Mouse (Mus musculus): ENCODE measurements around the gene Pik3r2.

Gene Pik3r2

DNA sequence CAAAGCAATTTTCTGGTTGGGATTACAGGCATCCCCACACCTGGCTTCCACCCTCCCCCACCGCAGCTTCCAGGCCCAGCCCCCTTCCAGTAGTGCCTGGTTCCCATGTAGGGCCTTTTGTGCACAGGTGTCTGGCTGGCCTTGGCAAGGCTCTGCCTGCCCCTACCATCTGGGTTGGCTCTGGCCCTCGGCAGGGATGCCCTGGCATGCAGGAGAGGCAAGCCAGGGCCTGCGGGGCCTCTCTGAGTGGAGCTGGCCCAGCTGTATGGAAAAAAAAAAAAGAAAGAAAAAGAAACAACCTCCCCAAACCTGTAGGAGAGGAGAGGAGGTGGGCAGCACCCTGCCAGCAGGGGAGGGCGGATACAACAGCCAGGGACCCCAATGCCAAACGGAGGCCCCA is 3.1 kb downstream of the Pik3r2 start:
- no peak for DNase-seq (ENCODE audit: low spot score in 2 of 2)

DNA sequence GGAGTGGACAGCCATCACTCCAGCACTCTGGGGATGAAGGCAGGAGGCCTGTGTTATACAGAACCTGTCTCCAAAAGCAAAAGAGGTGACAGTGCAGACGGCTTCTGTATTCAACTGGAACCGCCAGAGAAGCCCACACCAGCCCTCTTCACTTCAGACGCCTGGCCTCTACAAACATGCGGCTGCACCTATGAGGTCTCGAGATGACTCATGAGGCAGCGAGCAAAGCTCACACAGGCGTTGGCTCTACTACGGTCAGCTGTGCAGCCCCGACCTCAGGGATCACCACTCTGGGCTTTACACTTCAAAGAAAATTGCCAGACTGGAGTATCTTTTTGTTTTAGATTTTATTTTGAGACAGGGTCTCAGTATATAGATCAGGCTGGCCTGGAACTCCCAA is 3.6 kb downstream of the Pik3r2 start:
- no peak for DNase-seq (ENCODE audit: low spot score in 2 of 2)

DNA sequence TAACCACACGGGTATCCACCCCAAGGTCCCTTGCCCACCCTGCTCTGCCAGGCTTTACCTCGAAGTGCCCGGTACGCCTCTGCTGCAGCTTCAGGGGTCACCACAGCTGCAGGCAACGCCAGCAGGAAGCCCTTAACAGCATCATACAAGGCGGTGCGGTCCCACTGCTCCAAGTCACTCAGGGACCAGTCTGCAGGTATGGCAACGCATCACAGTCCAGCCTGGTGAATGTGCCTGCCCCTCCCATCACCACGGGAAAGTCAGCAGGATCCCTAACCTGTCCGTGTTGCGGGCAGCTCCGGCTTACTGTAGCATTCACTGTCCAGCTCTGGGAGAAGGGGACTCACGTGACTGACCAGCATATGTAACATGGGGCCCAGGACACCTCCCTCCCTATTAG is 4.4 kb downstream of the Pik3r2 start:
- no peak for DNase-seq (ENCODE audit: low spot score in 2 of 2)

DNA sequence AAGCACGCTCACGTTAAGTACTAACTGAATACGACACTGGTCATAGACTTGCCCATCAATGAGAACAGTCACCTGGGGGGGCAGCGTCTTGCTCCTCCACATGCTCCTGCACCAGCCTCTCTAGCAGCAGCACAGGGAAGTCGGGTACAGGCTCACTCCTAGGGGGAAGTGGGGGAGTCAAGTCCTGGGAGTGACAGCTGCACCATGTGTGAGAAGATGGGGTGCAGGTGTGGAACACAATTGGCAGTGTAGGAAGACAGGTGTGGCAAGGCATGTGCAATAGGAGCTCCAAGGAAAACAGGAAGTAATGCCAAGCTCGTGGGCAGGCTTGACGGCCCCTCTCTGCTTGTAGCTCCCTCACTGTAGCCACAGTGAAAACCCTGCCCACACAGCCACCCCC is 5.3 kb downstream of the Pik3r2 start:
- DNase-seq (ENCODE audit: low spot score in 2 of 2), result no peak

DNA sequence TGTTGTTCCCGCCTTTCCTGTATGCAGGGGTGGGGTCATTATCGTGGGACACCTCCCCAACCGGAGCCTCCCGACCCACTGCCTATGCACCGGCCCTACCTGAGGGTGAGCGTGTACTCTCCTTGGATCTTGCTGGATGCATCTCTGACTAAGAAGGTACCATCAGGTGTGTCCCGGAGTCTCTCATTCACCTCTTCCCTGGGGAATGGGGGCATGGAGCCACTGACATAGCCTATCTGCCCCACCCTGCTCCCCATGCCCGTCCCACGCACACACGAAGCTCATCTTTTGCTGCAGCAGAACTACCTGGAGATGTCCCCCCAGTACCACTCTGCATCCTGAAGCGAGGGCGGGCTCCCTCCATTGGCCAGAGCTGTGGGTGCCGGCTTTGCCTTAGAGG is 5.8 kb downstream of the Pik3r2 start:
- DNase-seq (ENCODE audit: low spot score in 2 of 2), result no peak

DNA sequence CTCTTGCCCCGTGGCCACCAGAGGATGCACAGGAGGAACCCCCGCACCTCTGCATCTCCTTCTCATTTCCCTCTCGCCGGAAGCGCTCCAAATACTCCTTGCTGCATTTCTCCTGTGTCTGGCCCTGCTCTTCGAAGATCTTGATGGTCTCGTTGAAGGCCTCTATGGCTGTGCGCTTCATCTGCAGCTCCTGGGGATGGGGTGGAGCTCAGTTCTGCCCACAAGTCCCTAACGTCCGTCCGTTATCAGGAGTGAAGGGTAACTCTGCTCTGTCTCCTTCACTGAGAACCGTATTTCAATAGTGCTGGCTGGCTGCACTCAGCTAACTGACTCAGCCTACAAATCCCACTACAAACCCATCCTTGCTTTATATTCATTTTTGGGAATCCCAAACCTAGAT is 6.7 kb downstream of the Pik3r2 start:
- no peak for DNase-seq (ENCODE audit: low spot score in 2 of 2)

DNA sequence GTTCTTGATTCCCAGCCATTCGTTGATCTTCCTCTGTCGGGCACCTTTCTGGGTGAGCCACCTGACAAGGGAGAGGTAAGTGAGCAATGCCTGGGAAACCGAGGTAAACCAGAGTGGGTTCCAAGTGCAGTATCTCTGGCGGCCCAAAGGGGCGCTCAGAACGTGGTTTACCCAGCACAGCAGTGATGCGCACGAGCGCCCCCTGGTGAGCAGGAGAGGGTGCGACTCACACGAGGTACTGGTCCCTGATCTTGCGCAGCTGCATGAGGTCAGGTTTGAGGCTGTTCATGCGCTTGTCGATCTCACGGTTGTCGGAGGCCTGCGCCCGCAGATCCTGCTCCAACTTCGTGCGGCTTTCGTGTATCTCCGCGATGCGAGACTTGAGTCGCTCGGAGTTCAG is 7.2 kb downstream of the Pik3r2 start:
- DNase-seq (ENCODE audit: low spot score in 2 of 2), result peak; percentile 90 to 95

DNA sequence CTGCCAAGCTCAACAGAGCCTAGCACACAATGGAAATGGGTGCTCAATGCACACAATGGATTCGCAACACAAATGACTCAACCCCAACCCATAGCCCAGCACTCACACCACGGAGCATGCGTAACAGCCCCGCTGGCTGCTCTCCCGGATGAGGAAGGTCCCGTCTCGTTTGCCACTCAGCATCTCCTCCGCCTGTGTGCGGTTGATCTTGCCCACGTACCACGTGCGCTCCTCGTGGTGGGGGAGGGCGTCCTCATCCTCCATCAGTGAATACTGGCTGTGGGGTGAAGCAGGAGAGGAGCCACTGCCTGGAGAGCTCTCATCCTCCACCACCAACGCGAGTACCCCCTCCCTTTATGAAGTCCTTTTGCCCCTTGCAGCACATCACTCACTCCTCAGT is 7.6 kb downstream of the Pik3r2 start:
- no peak for DNase-seq (ENCODE audit: low spot score in 2 of 2)

DNA sequence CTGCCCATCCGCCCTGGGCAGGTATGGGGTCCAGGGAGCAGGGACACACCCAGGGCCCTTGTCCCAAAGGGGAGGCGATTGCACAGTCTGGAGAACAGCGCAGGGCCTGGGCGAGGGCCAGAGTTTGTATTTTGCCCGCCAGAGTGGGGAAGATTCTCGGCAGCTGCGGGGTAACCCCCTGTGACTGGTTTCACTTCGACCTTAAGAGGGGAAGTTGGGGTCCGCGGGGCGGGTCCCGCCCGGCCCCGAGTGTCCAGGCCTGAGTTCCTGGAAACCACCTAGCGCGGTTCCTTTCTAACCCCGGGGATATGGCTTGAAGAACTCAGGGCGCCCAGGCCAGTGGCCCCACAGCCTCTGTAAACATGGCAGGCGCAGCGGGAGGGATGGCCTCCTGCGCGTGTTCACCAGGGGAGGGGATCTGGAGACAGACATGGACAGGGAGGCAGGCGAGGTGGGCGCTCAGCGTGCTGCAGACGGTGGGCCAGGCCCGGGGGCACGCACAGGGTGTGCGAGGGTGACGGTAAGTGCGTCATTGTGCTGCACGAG is 8.2 kb downstream of the Pik3r2 start:
- DNase-seq (ENCODE audit: low spot score in 2 of 2), result no peak

DNA sequence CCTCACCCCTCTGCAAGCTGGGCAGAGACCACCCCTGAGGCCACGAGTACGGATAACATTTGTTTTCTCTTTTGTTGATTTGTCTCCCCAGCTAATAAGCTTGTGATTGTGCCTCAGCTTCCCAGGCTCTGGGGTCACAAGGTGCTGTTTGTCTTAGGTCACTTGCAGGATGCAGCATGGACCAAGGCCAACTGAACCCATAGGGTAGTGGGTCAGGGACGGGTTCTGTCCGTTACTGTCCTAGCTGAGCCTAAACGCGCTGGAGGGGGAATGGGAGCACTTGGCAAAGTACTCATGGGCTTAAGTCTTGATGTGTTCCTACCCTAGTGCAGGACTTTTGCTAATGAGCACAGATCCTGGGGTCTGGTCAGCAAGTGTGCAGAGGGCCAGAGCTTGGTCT is 9.0 kb downstream of the Pik3r2 start:
- DNase-seq (ENCODE audit: low spot score in 2 of 2), result no peak

DNA sequence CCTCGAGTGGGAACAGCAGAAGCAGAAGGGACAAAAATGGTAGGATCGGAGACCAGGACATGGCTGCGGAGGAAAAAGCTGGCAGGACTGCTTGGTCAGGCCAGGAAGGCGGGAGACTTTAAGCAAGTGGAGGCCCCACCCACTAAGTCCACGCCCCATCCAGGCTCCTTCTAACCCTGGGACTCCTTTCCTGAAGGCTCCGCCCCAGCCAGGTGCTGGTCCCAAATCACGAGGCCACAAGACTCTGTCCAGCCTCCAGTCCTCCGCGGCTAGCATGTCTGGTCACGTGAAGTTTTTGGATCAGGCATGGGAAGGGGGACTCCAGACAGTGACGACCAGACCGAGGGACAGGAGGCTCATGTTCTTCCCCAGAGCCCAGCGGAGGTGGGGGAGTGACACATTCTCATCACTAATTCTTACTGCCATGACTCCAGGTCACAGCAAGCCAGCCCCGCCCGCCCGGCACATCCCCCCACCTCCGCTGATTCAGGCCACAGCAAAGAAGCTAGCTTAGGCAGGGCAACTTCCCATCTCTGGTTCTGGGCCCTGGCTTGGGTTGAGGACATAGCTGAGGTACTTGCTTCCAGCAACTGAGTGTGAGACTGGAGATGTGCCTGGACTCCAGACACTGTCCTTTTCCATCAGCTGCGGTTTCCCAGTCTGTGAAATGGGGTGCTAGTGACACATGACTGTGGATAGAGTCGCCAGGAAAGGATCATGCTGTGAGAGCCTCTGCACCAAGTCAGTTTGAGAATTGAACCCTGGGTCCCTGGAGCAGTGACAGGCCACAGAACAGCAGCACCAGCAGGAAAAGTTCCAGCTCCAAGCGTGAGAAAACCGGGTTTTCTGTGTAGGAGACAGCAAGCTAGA is 9.7 kb downstream of the Pik3r2 start:
- DNase-seq (ENCODE audit: low spot score in 2 of 2), result no peak

DNA sequence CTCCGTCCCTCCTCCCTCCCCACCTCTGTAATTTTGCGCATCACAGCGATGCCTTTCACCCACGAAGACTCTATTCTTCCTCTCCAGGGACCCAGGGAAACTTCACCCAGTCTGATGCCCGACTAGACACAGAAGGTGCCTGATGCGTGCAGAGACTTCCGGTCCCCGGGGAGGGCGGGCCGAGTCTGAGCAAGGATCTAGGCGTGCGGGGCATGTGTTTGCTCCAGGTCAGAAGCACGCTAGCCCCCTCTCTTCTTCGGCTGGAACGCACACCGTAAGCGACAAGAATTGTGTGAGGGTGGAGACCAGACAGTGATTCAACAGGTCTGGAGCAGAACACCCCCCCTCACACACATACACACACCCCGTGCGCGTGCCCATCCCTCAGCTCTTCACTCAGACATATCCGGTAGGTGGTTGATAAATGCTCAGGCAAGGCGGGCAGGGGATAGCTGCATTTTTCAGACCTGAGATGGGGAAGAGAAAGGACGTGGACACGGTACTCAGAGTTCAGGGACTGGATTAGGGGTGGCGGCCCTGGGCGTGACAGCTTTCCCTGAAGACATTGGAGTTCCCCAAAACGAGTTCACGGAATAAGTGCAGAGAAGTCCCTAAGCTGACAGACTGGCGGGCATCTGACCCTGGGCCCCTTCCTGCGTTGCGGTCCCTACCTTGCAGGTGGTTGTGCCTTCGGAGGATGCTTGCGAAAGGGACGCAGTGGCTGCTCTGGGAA is 10.5 kb downstream of the Pik3r2 start:
- no peak for DNase-seq (ENCODE audit: low spot score in 2 of 2)

DNA sequence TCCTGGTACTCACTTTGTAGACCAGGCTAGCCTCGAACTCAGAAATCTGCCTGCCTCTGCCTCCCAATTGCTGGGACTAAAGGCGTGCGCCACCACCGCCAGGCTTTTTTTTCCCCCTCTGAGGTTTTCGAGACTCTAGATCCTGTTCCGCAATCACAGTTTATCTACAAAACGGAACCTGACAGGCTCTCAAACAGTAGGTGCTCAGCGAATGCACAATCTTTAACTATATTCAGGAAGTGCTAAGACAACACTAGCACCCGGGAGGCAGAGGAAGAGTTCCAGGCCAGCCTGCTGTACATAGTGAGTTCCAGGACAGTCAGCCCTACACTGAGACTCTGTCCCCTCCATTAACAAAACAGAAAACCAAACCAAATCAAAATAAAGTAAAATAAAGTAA is 11.2 kb downstream of the Pik3r2 start:
- no peak for DNase-seq (ENCODE audit: low spot score in 2 of 2)

DNA sequence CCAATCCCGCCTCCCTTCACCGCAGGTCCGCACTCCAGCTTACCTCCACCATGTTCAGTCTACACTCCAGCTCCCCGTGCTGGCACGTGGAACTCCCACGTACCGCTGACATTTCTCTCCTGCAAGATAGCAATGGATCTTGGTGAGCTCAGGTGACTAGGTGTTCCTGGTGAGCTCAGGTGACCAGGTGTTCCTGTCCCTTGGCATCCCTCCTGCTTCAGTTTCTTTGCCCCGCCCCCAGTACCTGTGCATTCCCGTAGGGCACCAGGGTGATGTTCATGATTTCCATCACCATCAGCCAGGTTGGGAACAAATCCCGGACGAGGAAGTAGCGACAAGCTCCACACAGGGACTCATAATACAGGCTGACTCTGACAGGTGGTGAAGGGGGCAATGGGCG is 11.8 kb downstream of the Pik3r2 start:
- no peak for DNase-seq (ENCODE audit: low spot score in 2 of 2)

DNA sequence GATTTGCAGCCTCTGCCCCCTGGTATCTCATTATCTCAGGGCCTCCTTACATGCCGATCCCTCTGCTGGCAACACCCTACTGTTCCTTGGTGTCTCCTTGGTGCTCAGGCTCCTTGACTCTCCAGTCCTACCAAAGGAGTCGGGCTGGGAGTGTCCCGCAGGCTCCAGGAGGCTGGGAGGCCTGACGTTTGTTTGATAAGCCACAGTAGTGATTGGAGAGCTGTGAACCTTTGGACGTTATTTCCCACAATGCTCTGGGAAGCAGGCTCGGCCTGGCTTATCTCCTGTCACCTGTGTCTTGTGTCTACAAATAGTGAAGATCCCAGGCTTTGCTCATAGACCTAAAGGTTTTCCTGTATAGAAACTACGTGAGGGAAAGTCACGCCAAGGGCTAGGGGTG is 12.5 kb downstream of the Pik3r2 start:
- DNase-seq (ENCODE audit: low spot score in 2 of 2), result no peak

DNA sequence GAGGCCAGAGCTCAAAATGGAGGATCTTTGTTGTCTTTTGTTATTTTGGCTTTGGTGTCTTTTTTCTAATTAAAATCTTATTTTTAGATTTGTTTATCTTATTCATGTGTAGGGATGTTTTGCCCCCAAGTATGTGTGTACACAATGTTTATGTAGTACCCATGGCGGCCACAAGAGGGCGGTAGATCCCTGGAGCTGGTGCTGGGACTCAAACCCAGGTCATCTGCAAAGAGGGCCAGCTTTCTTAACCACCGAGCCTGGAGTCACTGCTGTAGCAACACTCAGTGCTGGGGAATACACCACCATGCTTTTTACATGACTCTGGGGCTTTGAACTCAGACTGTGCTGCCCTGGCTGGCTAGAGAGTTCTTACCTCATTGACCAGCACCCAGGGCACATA is 13.2 kb downstream of the Pik3r2 start:
- peak in 1 of 2 experiments; percentile 60 for DNase-seq (ENCODE audit: low spot score in 2 of 2)

DNA sequence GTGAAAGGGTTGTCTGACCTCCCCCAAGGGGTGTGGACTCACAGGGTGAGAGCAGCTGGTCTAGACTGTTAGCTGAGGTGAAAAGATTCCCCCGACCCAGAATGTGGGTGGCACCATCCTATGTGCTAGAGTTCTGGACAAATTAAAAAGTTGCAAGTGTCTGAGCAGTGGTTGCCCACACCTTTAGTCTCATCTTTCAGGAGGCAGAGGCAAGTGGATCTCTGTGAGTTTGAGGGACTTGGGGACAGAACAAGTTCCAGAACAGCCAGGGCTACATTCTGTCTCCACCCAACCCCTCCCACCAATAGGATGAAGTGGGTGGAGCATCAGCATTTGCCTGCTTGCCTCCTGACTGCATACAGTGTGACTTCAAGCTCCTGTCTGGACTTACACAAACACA is 14.4 kb downstream of the Pik3r2 start:
- no peak for DNase-seq (ENCODE audit: low spot score in 2 of 2)

DNA sequence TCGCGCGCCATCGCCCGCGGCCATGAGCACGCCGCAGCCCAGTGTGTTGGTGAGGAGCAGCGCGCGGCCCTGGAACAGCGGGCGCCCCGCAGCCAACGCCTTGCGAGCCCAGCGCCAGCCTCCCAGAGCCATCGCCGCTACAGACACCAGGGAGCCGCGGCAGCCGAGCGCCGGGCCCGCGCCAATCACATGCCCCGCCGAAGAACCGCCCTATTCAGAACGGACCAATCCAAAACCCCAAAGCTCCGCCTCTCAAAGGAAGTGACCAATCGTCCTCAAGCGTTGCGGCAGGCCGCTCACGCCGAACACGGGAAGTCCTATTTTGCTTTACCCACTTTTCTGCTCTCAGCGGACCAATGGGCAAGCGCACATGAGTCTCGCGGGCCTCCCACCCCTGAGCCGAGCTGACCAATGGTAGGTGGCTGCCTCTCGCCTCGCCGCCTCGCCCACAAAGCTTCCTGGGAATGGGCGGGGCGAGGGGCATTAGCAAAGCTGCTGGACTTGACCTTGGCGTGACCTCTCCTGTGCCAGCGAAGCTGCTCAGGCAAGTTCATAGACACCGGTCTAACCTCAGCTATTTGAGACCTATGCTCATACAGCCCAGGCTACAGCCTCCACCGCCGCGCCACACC is 15.6 kb downstream of the Pik3r2 start, which contains the start of gene Mpv17l2:
Gene Mpv17l2, minus strand, starts transcription at position 172 of the 632 bp plus-strand sequence.
- DNase-seq (ENCODE audit: low spot score in 2 of 2), result peak; percentile 82 to 90

DNA sequence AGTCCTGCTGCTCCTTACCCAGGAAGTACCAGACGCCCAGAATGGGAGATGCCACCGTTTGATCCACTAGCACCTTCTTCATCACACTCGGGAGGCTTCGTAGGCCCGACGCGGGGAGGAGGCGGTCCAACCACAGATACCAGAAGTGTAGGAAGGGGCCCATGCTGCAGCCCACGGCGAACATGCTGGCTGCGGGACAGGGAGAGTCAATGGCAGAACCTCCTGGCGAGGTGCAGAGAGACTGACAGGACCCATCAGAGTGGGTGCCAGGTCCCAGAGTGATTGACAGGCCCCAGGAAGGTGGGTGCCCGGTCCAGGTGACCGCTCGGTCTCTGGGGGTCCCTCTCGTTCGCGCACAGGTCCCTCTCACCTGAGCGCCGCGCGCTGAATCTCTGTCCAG is 16.2 kb downstream of the Pik3r2 start:
- DNase-seq (ENCODE audit: low spot score in 2 of 2), result no peak

DNA sequence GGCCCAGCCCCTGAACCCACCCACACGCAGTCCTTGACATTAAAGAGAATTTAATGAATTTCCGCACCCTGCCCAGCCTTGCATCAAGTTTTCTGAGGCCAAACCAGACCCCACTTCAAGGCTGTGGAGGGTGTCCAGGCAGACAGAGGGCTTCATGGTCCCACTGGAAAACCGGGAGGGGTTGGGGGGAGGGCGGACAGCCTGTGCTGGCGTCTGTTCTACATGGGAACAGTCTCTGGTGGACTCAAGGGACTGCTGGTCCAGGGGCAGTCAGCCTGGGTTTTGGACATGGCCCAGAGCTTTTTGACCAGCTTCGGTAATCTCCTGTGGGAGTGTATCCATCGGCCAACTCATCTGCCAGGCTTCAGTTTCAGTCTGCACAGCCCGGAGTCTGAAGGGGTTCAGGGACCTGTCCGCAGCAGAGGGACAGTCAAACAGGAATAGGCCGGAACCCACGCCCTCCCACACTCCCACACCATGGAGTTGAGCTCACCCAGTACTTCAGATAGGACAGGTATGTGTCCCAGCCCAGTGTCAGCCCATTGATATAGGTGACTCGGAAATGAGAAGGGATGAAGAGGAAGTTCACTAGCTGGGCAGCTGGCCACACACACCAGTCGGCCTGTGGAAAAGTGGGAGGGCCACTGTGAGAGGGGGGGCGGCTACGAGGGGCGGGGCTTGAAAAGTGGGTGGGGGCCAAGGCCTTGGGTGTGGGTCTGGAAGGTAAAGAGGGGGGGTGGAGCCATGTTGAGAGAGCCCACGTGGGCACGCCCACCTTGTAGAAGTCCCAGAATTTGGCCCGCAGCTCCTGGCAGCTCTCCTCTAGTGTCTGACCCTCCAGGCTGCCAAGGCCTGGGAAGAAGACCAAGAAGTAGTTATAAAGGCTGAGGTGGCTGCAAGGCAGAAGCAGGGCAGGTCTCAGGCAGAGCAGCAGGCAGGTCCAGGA is 17.6 kb downstream of the Pik3r2 start:
- DNase-seq (ENCODE audit: low spot score in 2 of 2), result no peak

DNA sequence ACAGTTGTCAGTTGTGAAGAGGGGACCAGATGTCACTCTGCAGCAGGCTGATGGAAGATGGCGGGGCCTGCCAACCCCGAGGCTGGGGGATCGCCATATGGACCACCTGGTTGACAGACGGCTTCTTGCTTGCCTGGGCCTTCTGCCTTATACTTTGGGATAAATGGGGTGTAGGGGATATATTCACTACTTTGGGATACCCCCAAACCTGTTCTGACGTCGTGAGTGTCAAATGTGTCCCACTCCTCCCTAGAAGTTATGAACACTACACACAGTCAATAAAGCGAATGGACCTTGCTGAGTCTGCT is 18.3 kb downstream of the Pik3r2 start:
- peak in 1 of 2 experiments; percentile 7 for DNase-seq (ENCODE audit: low spot score in 2 of 2)
